Mouse (Mus musculus) erythroblast, embryonic 14.5 days (primary cell): ENCODE results near the gene Rccd1. TPM values are rescaled to one million over a fixed set of nuclear protein-coding genes. Genes with fewer than 3 reads are reported as not detected.

Source experiments
- H3K27me3 ChIP-seq: 2 replicates; pipeline ENCODE4 v1.6.1; 2012; ENCODE audit warnings: inconsistent platforms; ENCODE audit not compliant: control insufficient read depth
- H3K36me3 ChIP-seq: 2 replicates; pipeline ENCODE4 v1.6.1; 2012; ENCODE audit warnings: mild to moderate bottlenecking, inconsistent platforms; ENCODE audit not compliant: control insufficient read depth
- H3K4me1 ChIP-seq: 2 replicates; pipeline ENCODE4 v1.6.1; 2012; ENCODE audit warnings: inconsistent platforms; ENCODE audit not compliant: control insufficient read depth
- H3K4me3 ChIP-seq: replicated peaks from 2 replicates; pipeline ENCODE3; 2012; ENCODE audit warnings: moderate library complexity, mild to moderate bottlenecking, inconsistent platforms
- H3K9me3 ChIP-seq: 2 replicates; pipeline ENCODE4 v1.6.1; 2012; ENCODE audit warnings: low read length, inconsistent platforms, mixed read lengths; ENCODE audit not compliant: control insufficient read depth
- GATA1 ChIP-seq: IDR thresholded peaks from 2 replicates; pipeline ENCODE4 v1.6.1; 2012; ENCODE audit warnings: low read length, inconsistent platforms, mixed read lengths
- TAL1 ChIP-seq: IDR thresholded peaks from 3 replicates; pipeline ENCODE4 v1.6.1; 2012; ENCODE audit warnings: low read length, inconsistent platforms, mixed read lengths
- polyA plus RNA-seq: library from polyadenylated mRNA; stranded (reverse); fragments of >175 nt; gene quantifications from 2 replicates; pipeline ENCODE4 v1.2.3, GENCODE M21; 2012

Rccd1 gene
- polyA plus RNA-seq, 1 experiment: 0.34 TPM

DNA sequence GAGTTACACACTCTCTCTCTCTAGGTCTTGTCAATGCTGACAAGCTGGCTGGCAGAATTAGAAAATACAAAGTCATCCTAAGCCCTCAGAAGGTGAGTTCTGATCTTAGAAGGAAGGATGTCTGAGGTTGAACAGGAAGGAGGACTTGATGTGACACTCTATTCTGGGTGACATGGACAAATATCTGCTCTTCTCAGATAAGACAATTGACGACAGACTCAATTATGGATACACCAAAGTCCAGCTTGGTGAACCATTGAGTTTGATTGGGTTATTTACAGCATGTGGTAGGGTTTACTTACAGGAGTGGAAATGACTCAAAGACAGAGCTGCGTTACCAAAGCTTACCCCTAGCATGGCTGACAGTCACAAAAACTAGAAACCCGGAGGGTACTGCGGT lies 47.9 kb downstream of the Rccd1 start:
- Histone ChIP-seq H3K36me3 (peaks cover 86% of the 10 kb centered on the region), H3K9me3 (no peaks in the 10 kb centered on the region; the same call in 1 of the 2 replicates), H3K4me1 (peaks cover 18% of the 10 kb centered on the region), H3K27me3 (no peaks in the 10 kb centered on the region), H3K4me3 (no peak overlapping the region)
- TF ChIP-seq TAL1: no peak
- no peak for TF ChIP-seq GATA1

DNA sequence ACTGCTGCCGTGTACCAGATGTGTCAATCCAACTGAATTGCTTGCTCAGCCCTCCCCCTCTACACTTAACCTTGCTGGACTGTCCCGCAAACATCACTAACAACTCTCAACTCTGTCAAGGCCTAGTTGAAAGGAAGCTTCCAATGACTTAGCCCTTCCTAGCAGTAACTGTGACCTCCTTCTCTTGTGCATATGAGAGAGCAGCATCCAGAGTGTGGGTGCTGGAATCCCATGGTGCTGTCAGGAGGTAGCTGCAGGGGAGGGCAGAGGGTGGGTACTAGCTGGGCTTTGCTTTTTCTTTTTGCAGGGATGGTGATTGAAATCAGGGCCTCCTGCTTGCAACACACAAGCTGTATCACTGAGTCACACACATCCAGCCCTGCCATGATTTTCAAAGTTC lies 50.8 kb downstream of the Rccd1 start:
- Histone ChIP-seq H3K4me3 (no peak overlapping the region), H3K36me3 (peaks cover 62% of the 10 kb centered on the region), H3K4me1 (peaks cover 37% of the 10 kb centered on the region), H3K9me3 (no peaks in the 10 kb centered on the region; the same call in 1 of the 2 replicates), H3K27me3 (no peaks in the 10 kb centered on the region)
- TF ChIP-seq TAL1: no peak
- no peak for TF ChIP-seq GATA1

DNA sequence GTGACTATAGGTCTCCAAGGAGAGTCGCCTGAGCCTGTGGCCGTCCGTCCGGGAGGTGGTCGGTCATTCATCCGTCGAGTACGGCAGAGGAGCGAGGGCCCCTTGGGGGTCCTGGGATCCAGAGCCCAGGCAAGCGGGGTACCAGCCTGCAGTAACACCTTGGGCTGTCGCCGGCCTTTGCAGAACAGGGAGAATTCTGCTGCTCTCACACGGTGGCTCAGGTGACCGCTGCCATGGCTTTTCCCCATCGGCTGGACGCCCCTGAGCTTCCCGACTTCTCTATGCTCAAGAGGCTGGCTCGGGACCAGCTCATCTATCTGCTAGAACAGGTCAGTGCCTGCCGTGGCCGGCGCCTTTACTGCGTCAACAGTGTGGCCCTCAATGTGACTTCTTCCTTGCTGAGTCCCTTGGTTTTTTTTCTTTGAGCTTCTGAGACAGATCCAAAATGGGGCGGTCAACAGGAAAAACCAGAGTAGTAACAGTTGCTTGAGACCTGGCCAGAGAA lies 54.5 kb downstream of the Rccd1 start:
- TF ChIP-seq GATA1 (no peak), TAL1 (no peak)
- peaks cover 40% of the 10 kb centered on the region for H3K4me1 ChIP-seq
- H3K4me3 ChIP-seq: peak overlapping the region; percentile 82
- H3K36me3 ChIP-seq: peaks cover 60% of the 10 kb centered on the region
- no peaks in the 10 kb centered on the region; the same call in 1 of the 2 replicates for H3K9me3 ChIP-seq
- no peaks in the 10 kb centered on the region for H3K27me3 ChIP-seq

DNA sequence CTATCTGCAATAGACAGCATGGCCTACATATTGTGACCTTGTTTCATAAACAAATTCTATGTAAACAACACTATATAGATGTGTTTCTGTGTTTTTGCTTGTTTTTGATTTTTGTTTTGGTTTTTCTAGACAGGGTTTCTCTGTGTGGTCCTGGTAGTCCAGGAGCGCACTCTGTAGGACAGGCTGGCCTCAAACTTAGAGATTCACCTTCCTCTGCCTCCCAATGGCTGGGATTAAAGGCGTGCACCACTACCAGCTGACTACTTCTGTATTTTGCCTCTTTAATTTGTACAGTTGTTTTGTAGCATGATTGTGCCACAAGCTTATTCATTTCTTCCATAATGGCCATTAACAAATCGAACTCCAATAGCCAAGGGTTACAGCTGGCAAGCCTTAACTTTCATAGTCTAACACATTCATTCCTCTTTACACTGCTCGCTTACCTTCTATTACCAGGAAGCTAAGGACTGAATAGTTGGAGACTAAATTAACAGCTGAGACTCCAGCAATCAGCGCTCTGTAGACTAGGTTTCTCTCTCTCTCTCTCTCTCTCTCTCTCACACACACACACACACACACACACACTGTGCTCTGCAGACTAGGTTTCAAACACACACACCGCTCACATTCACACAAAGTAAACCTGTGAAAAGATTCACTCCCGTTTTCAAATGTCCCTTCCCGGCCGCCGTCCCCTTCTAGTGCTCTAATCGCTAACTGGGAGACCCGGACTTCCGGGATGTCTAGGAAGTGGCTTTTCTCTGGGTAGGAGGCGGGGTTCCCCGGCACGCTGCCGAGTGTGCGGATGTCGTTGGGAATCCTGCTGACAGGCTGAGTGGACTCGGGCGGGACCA lies 55.1 kb downstream of the Rccd1 start, which contains the start of gene Vps33b:
Gene Vps33b (plus strand): TSS at position 753 of the 854 bp plus-strand sequence.
- H3K27me3 ChIP-seq: no peaks in the 10 kb centered on the region
- TF ChIP-seq TAL1 (no peak), GATA1 (no peak)
- no peaks in the 10 kb centered on the region for H3K9me3 ChIP-seq
- peak within 1 kb of the TSS; percentile 82 for H3K4me3 ChIP-seq
- peaks cover 46% of the 10 kb centered on the region for H3K4me1 ChIP-seq
- peaks cover 60% of the 10 kb centered on the region for H3K36me3 ChIP-seq

DNA sequence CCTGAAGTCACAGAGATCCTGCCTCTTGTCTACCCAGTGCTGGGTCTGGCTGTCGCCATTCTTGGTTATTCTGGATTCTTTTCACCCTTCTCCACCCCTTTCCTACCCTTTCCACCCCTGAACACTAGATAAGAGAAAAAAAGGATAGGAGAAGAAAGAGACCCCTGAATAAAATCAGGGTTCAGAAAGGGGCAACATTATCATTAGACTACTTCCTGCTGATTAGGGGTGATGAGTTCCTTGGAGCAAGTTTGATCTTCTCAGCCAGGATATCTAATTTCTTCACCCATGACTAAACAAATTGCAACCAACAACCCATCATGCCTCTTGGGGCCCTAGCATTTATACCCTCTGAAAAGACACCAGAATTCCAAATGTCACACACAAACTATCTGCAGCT lies 56.5 kb downstream of the Rccd1 start:
- TF ChIP-seq TAL1 (no peak), GATA1 (no peak)
- Histone ChIP-seq H3K36me3 (peaks cover 49% of the 10 kb centered on the region), H3K4me1 (peaks cover 47% of the 10 kb centered on the region), H3K4me3 (no peak overlapping the region), H3K27me3 (no peaks in the 10 kb centered on the region), H3K9me3 (no peaks in the 10 kb centered on the region)

DNA sequence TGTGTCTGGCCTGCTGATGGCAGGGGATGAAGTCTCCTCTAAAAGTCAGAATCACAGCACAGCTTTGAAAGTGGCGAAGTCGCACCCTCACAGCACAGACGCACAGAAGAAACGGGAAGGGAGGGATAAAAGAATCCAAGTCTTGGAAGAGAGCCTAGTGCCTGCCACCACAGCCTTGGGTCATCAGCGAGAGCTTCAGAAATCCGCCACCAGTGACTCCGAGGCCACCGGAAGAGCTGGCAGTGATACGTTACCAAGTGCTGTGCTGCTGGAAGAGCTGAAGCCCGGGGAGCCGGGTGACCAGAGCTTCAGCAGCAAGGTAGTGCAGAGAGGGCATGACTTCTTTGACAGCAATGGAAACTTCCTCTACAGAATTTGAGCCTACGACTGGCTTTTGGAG lies 59.6 kb downstream of the Rccd1 start:
- Histone ChIP-seq H3K9me3 (no peaks in the 10 kb centered on the region; the same call in 1 of the 2 replicates), H3K4me3 (no peak overlapping the region), H3K27me3 (0 out of 2 replicates have a peak, but pooled peaks cover 4% of the 10 kb centered on the region), H3K36me3 (peaks cover 43% of the 10 kb centered on the region), H3K4me1 (peaks cover 50% of the 10 kb centered on the region)
- TF ChIP-seq TAL1: no peak
- TF ChIP-seq GATA1: no peak

DNA sequence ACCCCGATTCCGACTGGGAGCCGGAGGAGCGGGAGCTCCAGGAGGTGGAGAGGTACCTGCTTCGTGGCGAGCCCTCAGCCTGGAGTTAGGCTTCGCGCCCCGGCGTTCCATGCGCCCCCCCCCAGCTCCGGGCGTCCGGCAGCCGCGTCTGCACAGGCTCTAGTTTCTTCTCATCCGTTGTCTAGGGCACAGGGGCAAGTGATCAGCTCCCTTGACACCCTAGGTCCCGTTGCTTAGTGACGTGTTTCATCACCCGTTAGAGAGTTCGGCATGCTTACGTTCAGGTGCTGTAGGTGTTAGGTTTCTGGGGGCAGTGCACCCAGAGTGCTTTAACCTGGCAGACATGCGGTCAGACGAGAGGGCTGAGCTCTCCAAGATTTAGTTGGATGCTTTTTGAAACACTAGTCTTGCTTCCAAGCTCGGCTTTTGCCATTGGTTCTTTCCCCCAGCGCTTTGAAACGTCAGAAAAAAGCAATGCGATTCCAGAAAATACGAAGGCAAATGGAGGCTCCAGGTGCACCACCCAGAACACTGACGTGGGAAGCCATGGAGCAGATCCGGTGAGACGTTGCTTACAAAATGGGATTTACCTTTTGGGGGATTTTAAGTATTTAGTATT lies 62.8 kb downstream of the Rccd1 start:
- H3K36me3 ChIP-seq: peaks cover 29% of the 10 kb centered on the region
- TF ChIP-seq TAL1 (no peak), GATA1 (no peak)
- no peaks in the 10 kb centered on the region; the same call in 1 of the 2 replicates for H3K9me3 ChIP-seq

DNA sequence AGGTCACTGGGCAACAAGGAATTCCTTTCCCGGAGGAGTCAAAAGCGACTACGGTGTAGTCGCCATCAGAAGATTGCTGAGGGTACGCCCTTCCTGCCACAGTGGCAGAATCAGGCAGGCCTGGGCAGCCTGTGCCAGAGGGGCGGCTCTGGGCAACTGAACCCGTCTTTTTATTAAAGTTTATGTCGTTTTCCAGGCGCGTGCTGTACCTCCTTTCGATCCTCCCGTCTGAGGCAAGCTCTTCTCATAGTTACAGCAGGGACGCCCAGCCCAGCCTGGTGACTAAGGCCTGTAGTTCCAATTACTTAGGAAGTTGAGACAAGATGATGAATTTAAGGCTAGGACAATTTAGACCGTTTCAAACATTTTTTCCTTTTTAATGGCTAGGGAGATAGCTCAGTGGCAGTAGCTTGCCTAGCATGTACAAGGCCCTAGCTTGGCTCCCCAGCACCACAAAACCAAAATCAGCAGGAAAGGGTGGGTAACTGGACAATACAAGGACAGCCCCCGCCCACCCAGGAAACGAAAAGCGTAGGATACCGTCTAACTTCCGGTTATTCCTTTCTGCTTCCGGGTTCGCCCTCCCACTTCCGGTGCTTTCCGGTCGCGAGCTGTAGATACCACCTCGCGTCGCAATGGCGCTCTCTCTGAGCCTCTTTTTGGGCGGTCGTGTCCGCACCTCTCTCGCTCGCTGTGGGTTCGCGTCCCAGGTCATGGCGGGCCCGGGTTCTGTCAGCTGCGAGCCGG lies 63.5 kb downstream of the Rccd1 start, which contains the start of gene Ngrn:
Gene Ngrn (plus strand): TSS at position 591 of the 747 bp plus-strand sequence.
- Histone ChIP-seq H3K27me3 (peaks cover 6% of the 10 kb centered on the region; the same call in 1 of the 2 replicates), H3K36me3 (peaks cover 22% of the 10 kb centered on the region), H3K9me3 (no peaks in the 10 kb centered on the region; the same call in 1 of the 2 replicates), H3K4me3 (peak within 1 kb of the TSS; percentile 94), H3K4me1 (peaks cover 48% of the 10 kb centered on the region)
- no peak for TF ChIP-seq TAL1
- no peak for TF ChIP-seq GATA1

More for the DNA sequence above, 62.8 kb downstream of the Rccd1 start:
- Histone ChIP-seq H3K27me3 (peaks cover 6% of the 10 kb centered on the region; the same call in 1 of the 2 replicates), H3K4me1 (peaks cover 48% of the 10 kb centered on the region), H3K4me3 (peak overlapping the region; percentile 94)
